Mouse (Mus musculus): ENCODE data around the gene Tnfrsf11a.

Tnfrsf11a gene

GRCm38 (mm10) chr1:105827786-105828345 is 47.3 kb downstream of the Tnfrsf11a start:
- no peak for DNase-seq (ENCODE audit: low spot score)

GRCm38 (mm10) chr1:105829171-105829570 is 48.7 kb downstream of the Tnfrsf11a start:
- DNase-seq (ENCODE audit: low spot score) = no peak

GRCm38 (mm10) chr1:105832784-105833183 is 52.3 kb downstream of the Tnfrsf11a start:
- no peak for DNase-seq (ENCODE audit: low spot score)

GRCm38 (mm10) chr1:105842950-105843349 is 62.4 kb downstream of the Tnfrsf11a start:
- DNase-seq (ENCODE audit: low spot score) = no peak

GRCm38 (mm10) chr1:105843386-105843785 is 62.9 kb downstream of the Tnfrsf11a start:
- no peak for DNase-seq (ENCODE audit: low spot score)

GRCm38 (mm10) chr1:105843856-105844255 is 63.3 kb downstream of the Tnfrsf11a start:
- DNase-seq (ENCODE audit: low spot score) = no peak

- DNase-seq (ENCODE audit: low spot score) = no peak
Measured at GRCm38 (mm10) chr1:105844341-105845006, 64.0 kb downstream of the Tnfrsf11a start.

GRCm38 (mm10) chr1:105846431-105846830 is 65.9 kb downstream of the Tnfrsf11a start:
- DNase-seq (ENCODE audit: low spot score) = no peak

GRCm38 (mm10) chr1:105848806-105849205 is 68.3 kb downstream of the Tnfrsf11a start:
- DNase-seq (ENCODE audit: low spot score) = no peak

GRCm38 (mm10) chr1:105851341-105851740 is 70.8 kb downstream of the Tnfrsf11a start:
- DNase-seq (ENCODE audit: low spot score) = no peak

- no peak for DNase-seq (ENCODE audit: low spot score)
Measured at GRCm38 (mm10) chr1:105859740-105860139, 79.2 kb downstream of the Tnfrsf11a start.

GRCm38 (mm10) chr1:105876589-105876988 is 96.1 kb downstream of the Tnfrsf11a start:
- DNase-seq (ENCODE audit: low spot score) = peak; percentile 9

GRCm38 (mm10) chr1:105877808-105878207 is 97.3 kb downstream of the Tnfrsf11a start:
- DNase-seq (ENCODE audit: low spot score) = no peak

GRCm38 (mm10) chr1:105878416-105878815 is 97.9 kb downstream of the Tnfrsf11a start:
- DNase-seq (ENCODE audit: low spot score) = no peak

- DNase-seq (ENCODE audit: low spot score) = no peak
Measured at GRCm38 (mm10) chr1:105880555-105881304, 100.2 kb downstream of the Tnfrsf11a start.

GRCm38 (mm10) chr1:105881466-105881865 is 100.9 kb downstream of the Tnfrsf11a start:
- DNase-seq (ENCODE audit: low spot score) = no peak

GRCm38 (mm10) chr1:105883498-105883897 is 103.0 kb downstream of the Tnfrsf11a start:
- DNase-seq (ENCODE audit: low spot score) = no peak

GRCm38 (mm10) chr1:105885101-105885500 is 104.6 kb downstream of the Tnfrsf11a start:
- no peak for DNase-seq (ENCODE audit: low spot score)

- DNase-seq (ENCODE audit: low spot score) = no peak
Measured at GRCm38 (mm10) chr1:105885575-105885974, 105.1 kb downstream of the Tnfrsf11a start.

GRCm38 (mm10) chr1:105886358-105886757 is 105.8 kb downstream of the Tnfrsf11a start:
- no peak for DNase-seq (ENCODE audit: low spot score)

- peak; percentile 66 for DNase-seq (ENCODE audit: low spot score)
Measured at GRCm38 (mm10) chr1:105891032-105891725, 110.7 kb downstream of the Tnfrsf11a start.

GRCm38 (mm10) chr1:105895019-105895418 is 114.5 kb downstream of the Tnfrsf11a start:
- no peak for DNase-seq (ENCODE audit: low spot score)
